Mouse (Mus musculus) CH12.LX (cell line): ENCODE measurements around the gene Ankfn1.

ENCODE experiments used
- CHD1 ChIP-seq: IDR thresholded peaks from 2 replicates; pipeline ENCODE4 v1.6.1; 2012; ENCODE audit warnings: low read depth, low read length, improper control_type of control experiment, inconsistent platforms
- CTCF ChIP-seq, 2 experiments: IDR thresholded peaks in 1 of 2; conservative IDR thresholded peaks in 1 of 2; 2 replicates each; pipeline ENCODE4 v1.5.1; 2011 to 2012; ENCODE audit warnings: low read depth in 2 of 2, low read length in 2 of 2, improper control_type of control experiment in 1 of 2, inconsistent platforms in 1 of 2, mild to moderate bottlenecking in 1 of 2, moderate library complexity in 1 of 2
- ZKSCAN1 ChIP-seq: IDR thresholded peaks from 2 replicates; pipeline ENCODE4 v1.6.1; 2012; ENCODE audit warnings: low read depth, inconsistent platforms, low read length, improper control_type of control experiment, borderline replicate concordance
- ZMIZ1 ChIP-seq: IDR thresholded peaks from 2 replicates; pipeline ENCODE4 v1.6.1; 2012; ENCODE audit warnings: low read depth, mild to moderate bottlenecking, inconsistent platforms, low read length, improper control_type of control experiment

GRCm38 (mm10) chr11:89807998-89808397, 30.5 kb upstream of the Ankfn1 start:
- TF ChIP-seq ZMIZ1: no peak
- no peak for TF ChIP-seq CHD1
- no peak for TF ChIP-seq CTCF (conservative IDR thresholded peaks at IDR 0.05 in 1 of 2, IDR thresholded peaks at IDR 0.05 in 1 of 2; ENCODE audit: low read depth in 2 of 2, low read length in 2 of 2)
- no peak for TF ChIP-seq ZKSCAN1
